Mouse (Mus musculus): ENCODE measurements around the gene Nlrp3.

DNA sequence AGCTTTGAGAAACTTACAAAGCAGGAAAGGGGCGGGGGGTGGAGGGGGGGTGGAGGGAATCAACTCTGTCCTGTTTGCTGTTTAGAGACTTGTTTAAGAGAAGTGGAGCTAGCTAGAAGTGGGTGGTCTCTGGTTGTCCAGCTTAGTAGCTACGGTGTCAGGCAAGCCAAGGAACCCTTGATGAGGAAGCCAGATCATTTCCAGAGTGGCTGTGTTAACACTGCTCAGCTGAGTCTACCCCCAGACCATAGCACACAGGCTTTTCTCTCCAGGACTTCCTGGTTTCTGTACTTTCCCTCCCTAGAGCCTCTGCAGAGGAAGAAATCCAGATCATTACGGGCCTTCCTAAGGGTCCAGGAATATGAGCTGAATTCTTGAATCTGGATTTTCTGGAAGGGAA, 26.6 kb upstream of the Nlrp3 start:
- TF ChIP-seq POLR2A (IDR thresholded peaks at IDR 0.05; ENCODE audit: insufficient read depth, low read depth, low read length) (no peak), CTCF (IDR thresholded peaks at IDR 0.05) (no peak)

Measured in heart, adult 2 months (tissue).